Mouse (Mus musculus) kidney, embryonic 14.5 days (tissue): ENCODE data around the gene Btbd10. TPM values are rescaled to one million over a fixed set of nuclear protein-coding genes. Genes with fewer than 3 reads are reported as not detected.

ENCODE experiments used
- ATAC-seq: fragments of 200-750 bp; cut with Nextera tagmentation; 2 replicates; pipeline ENCODE4 v1.8.0; 2017; ENCODE audit warnings: moderate number of reproducible peaks, mild to moderate bottlenecking, moderate TSS enrichment, moderate library complexity; ENCODE audit not compliant: low FRiP score, low TSS enrichment
- H3K27ac ChIP-seq: fragments of 300-500 bp; sonication (generic); 2 replicates; pipeline ENCODE4 v1.5.1; 2014; ENCODE audit warnings: low read depth, mild to moderate bottlenecking, low read length, moderate library complexity, mixed read lengths
- H3K27me3 ChIP-seq: fragments of 300-500 bp; sonication (generic); 2 replicates; pipeline ENCODE4 v1.6.1; 2014; ENCODE audit warnings: mild to moderate bottlenecking, low read length; ENCODE audit not compliant: control insufficient read depth, insufficient read depth
- H3K36me3 ChIP-seq: fragments of 300-500 bp; sonication (generic); 2 replicates; pipeline ENCODE4 v1.6.1; 2014; ENCODE audit warnings: low read length, mixed read lengths; ENCODE audit not compliant: control insufficient read depth, insufficient read depth
- H3K4me1 ChIP-seq: fragments of 300-500 bp; sonication (generic); 2 replicates; pipeline ENCODE4 v1.6.1; 2014; ENCODE audit warnings: low read length, mixed read lengths; ENCODE audit not compliant: control insufficient read depth, insufficient read depth
- H3K4me2 ChIP-seq: fragments of 300-500 bp; sonication (generic); replicated peaks from 2 replicates; pipeline ENCODE4 v1.6.1; 2014; ENCODE audit warnings: low read depth, mild to moderate bottlenecking, low read length
- H3K4me3 ChIP-seq: fragments of 300-500 bp; sonication (generic); 2 replicates; pipeline ENCODE4 v1.5.1; 2014; ENCODE audit warnings: mild to moderate bottlenecking, low read length
- H3K9ac ChIP-seq: fragments of 300-500 bp; sonication (generic); 2 replicates; pipeline ENCODE4 v1.6.1; 2014; ENCODE audit warnings: low read depth, mild to moderate bottlenecking, low read length, moderate library complexity
- H3K9me3 ChIP-seq: fragments of 300-500 bp; sonication (generic); 2 replicates; pipeline ENCODE4 v1.6.1; 2016; ENCODE audit warnings: low read length; ENCODE audit not compliant: control insufficient read depth
- WGBS: fragments of 180-500 bp; shearing (Covaris S2); extraction: QIAGEN DNeasy Blood & Tissue Kit; methylation state at CpG from one replicate; pipeline ENCODE4 v1.1.7; 2014; 5-methylcytosine and 5-hydroxymethylcytosine counted together
- polyA plus RNA-seq: library from polyadenylated mRNA; unstranded; fragments of >200 nt; fragmentation: Nextera tagmentation; extraction: Ambion mirVana; gene quantifications from 2 replicates; pipeline ENCODE4 v1.2.1, GENCODE M21; 2014

Gene Btbd10
- polyA plus RNA-seq, 1 experiment from 2014 or later, result 24.4 TPM

GRCm38 (mm10) chr7:113279246-113279645 lies 89.9 kb downstream of the Btbd10 start:
- Histone ChIP-seq H3K27me3 (no peaks in the 10 kb centered on the region), H3K4me2 (no peak overlapping the region), H3K27ac (no peak overlapping the region), H3K4me3 (no peak overlapping the region), H3K36me3 (no peaks in the 10 kb centered on the region), H3K9me3 (no peaks in the 10 kb centered on the region), H3K9ac (no peak overlapping the region), H3K4me1 (no peaks in the 10 kb centered on the region)
- no peak for ATAC-seq
- WGBS, result 67% methylated on average over 2 of the region's 2 CpGs

GRCm38 (mm10) chr7:113278493-113278892 lies 90.7 kb downstream of the Btbd10 start:
- no peak overlapping the region for H3K4me2 ChIP-seq
- no peak for ATAC-seq
- no peaks in the 10 kb centered on the region for H3K27me3 ChIP-seq
- 74% methylated on average over 4 of the region's 4 CpGs for WGBS
- no peak overlapping the region for H3K27ac ChIP-seq
- H3K9ac ChIP-seq, result no peak overlapping the region
- no peaks in the 10 kb centered on the region for H3K36me3 ChIP-seq
- no peaks in the 10 kb centered on the region for H3K4me1 ChIP-seq
- no peaks in the 10 kb centered on the region for H3K9me3 ChIP-seq
- H3K4me3 ChIP-seq, result no peak overlapping the region

GRCm38 (mm10) chr7:113277245-113277644 lies 91.9 kb downstream of the Btbd10 start:
- Histone ChIP-seq H3K9ac (no peak overlapping the region), H3K27me3 (no peaks in the 10 kb centered on the region), H3K4me1 (no peaks in the 10 kb centered on the region), H3K36me3 (no peaks in the 10 kb centered on the region), H3K4me2 (no peak overlapping the region), H3K4me3 (no peak overlapping the region), H3K9me3 (no peaks in the 10 kb centered on the region), H3K27ac (no peak overlapping the region)
- ATAC-seq, result no peak
- WGBS, result 69% methylated on average over 2 of the region's 2 CpGs

- ATAC-seq, result no peak
- 86% methylated on average over 5 of the region's 6 CpGs for WGBS
- no peak overlapping the region for H3K4me2 ChIP-seq
Observed at GRCm38 (mm10) chr7:113272338-113272997, 96.7 kb downstream of the Btbd10 start.

GRCm38 (mm10) chr7:113270991-113271390 lies 98.2 kb downstream of the Btbd10 start:
- Histone ChIP-seq H3K9me3 (no peaks in the 10 kb centered on the region), H3K9ac (no peak overlapping the region), H3K4me1 (no peaks in the 10 kb centered on the region), H3K27ac (no peak overlapping the region), H3K36me3 (no peaks in the 10 kb centered on the region), H3K27me3 (no peaks in the 10 kb centered on the region), H3K4me3 (no peak overlapping the region), H3K4me2 (no peak overlapping the region)
- 72% methylated on average over 2 of the region's 2 CpGs for WGBS
- no peak for ATAC-seq

More at GRCm38 (mm10) chr7:113272338-113272997, 96.7 kb downstream of the Btbd10 start:
- no peaks in the 10 kb centered on the region for H3K36me3 ChIP-seq
- no peak overlapping the region for H3K4me3 ChIP-seq
- H3K9ac ChIP-seq, result no peak overlapping the region
- H3K9me3 ChIP-seq, result no peaks in the 10 kb centered on the region
- no peak overlapping the region for H3K27ac ChIP-seq
- no peaks in the 10 kb centered on the region for H3K27me3 ChIP-seq
- no peaks in the 10 kb centered on the region for H3K4me1 ChIP-seq

- no peak overlapping the region for H3K4me3 ChIP-seq
- ATAC-seq, result no peak
- H3K27ac ChIP-seq, result no peak overlapping the region
- WGBS, result 79% methylated on average over 10 of the region's 10 CpGs
- H3K9ac ChIP-seq, result no peak overlapping the region
- H3K4me1 ChIP-seq, result no peaks in the 10 kb centered on the region
- no peaks in the 10 kb centered on the region for H3K9me3 ChIP-seq
- H3K36me3 ChIP-seq, result no peaks in the 10 kb centered on the region
- H3K4me2 ChIP-seq, result no peak overlapping the region
- no peaks in the 10 kb centered on the region for H3K27me3 ChIP-seq
Observed at GRCm38 (mm10) chr7:113270551-113270950, 98.6 kb downstream of the Btbd10 start.

GRCm38 (mm10) chr7:113269921-113270320 lies 99.3 kb downstream of the Btbd10 start:
- Histone ChIP-seq H3K4me1 (no peaks in the 10 kb centered on the region), H3K36me3 (no peaks in the 10 kb centered on the region), H3K9ac (no peak overlapping the region), H3K27me3 (no peaks in the 10 kb centered on the region), H3K9me3 (no peaks in the 10 kb centered on the region), H3K4me2 (no peak overlapping the region), H3K27ac (no peak overlapping the region), H3K4me3 (no peak overlapping the region)
- 69% methylated on average over 3 of the region's 3 CpGs for WGBS
- ATAC-seq, result no peak

GRCm38 (mm10) chr7:113269081-113269480 lies 100.1 kb downstream of the Btbd10 start:
- H3K27me3 ChIP-seq, result no peaks in the 10 kb centered on the region
- H3K4me3 ChIP-seq, result no peak overlapping the region
- no peak overlapping the region for H3K4me2 ChIP-seq
- H3K4me1 ChIP-seq, result no peaks in the 10 kb centered on the region
- H3K36me3 ChIP-seq, result no peaks in the 10 kb centered on the region
- H3K27ac ChIP-seq, result no peak overlapping the region
- ATAC-seq, result no peak
- H3K9me3 ChIP-seq, result no peaks in the 10 kb centered on the region
- H3K9ac ChIP-seq, result no peak overlapping the region

- no peak for ATAC-seq
- no peaks in the 10 kb centered on the region for H3K9me3 ChIP-seq
- 83% methylated on average over 9 of the region's 9 CpGs for WGBS
- no peak overlapping the region for H3K4me3 ChIP-seq
- no peaks in the 10 kb centered on the region for H3K27me3 ChIP-seq
- H3K4me1 ChIP-seq, result no peaks in the 10 kb centered on the region
- H3K9ac ChIP-seq, result no peak overlapping the region
- no peaks in the 10 kb centered on the region for H3K36me3 ChIP-seq
- H3K27ac ChIP-seq, result no peak overlapping the region
- no peak overlapping the region for H3K4me2 ChIP-seq
Observed at GRCm38 (mm10) chr7:113268287-113268686, 100.9 kb downstream of the Btbd10 start.
